Mouse (Mus musculus): ENCODE data around the gene Ndufs8. TPM values are rescaled to one million over a fixed set of nuclear protein-coding genes. Genes with fewer than 3 reads are reported as not detected.

The Ndufs8 gene
- total RNA-seq, 2 experiments from 2014 or later, result 344 to 380 TPM

- peak; percentile 85 to 86 for DNase-seq (ENCODE audit: low spot score in 2 of 2)
Measured at GRCm38 (mm10) chr19:3906795-3907786, 5.5 kb downstream of the Ndufs8 start, which contains the start of gene Tcirg1. TSS of gene Tcirg1 (minus strand) at chr19:3907133.

GRCm38 (mm10) chr19:3906326-3906725 lies 6.2 kb downstream of the Ndufs8 start:
- DNase-seq (ENCODE audit: low spot score in 2 of 2), result no peak

GRCm38 (mm10) chr19:3905261-3905969 lies 7.2 kb downstream of the Ndufs8 start:
- no peak for DNase-seq (ENCODE audit: low spot score in 2 of 2)

- DNase-seq (ENCODE audit: low spot score in 2 of 2), result no peak
Measured at GRCm38 (mm10) chr19:3904363-3904675, 8.3 kb downstream of the Ndufs8 start.

GRCm38 (mm10) chr19:3903648-3904362 lies 8.8 kb downstream of the Ndufs8 start:
- no peak for DNase-seq (ENCODE audit: low spot score in 2 of 2)

GRCm38 (mm10) chr19:3902966-3903365 lies 9.6 kb downstream of the Ndufs8 start:
- DNase-seq (ENCODE audit: low spot score in 2 of 2), result no peak

- DNase-seq (ENCODE audit: low spot score in 2 of 2), result no peak
Measured at GRCm38 (mm10) chr19:3899618-3900017, 13.0 kb downstream of the Ndufs8 start.

GRCm38 (mm10) chr19:3898952-3899351 lies 13.6 kb downstream of the Ndufs8 start:
- DNase-seq (ENCODE audit: low spot score in 2 of 2), result no peak

- no peak for DNase-seq (ENCODE audit: low spot score in 2 of 2)
Measured at GRCm38 (mm10) chr19:3897557-3897956, 15.0 kb downstream of the Ndufs8 start.

- no peak for DNase-seq (ENCODE audit: low spot score in 2 of 2)
Measured at GRCm38 (mm10) chr19:3896208-3896607, 16.4 kb downstream of the Ndufs8 start.

GRCm38 (mm10) chr19:3895171-3895631 lies 17.4 kb downstream of the Ndufs8 start:
- no peak for DNase-seq (ENCODE audit: low spot score in 2 of 2)

GRCm38 (mm10) chr19:3894294-3894693 lies 18.3 kb downstream of the Ndufs8 start:
- DNase-seq (ENCODE audit: low spot score in 2 of 2), result no peak

- DNase-seq (ENCODE audit: low spot score in 2 of 2), result no peak
Measured at GRCm38 (mm10) chr19:3893545-3894116, 18.9 kb downstream of the Ndufs8 start.

GRCm38 (mm10) chr19:3890181-3890580 lies 22.4 kb downstream of the Ndufs8 start:
- DNase-seq (ENCODE audit: low spot score in 2 of 2), result no peak

GRCm38 (mm10) chr19:3889096-3889495 lies 23.5 kb downstream of the Ndufs8 start:
- no peak for DNase-seq (ENCODE audit: low spot score in 2 of 2)

GRCm38 (mm10) chr19:3884325-3884990 lies 28.1 kb downstream of the Ndufs8 start:
- DNase-seq (ENCODE audit: low spot score in 2 of 2), result no peak

GRCm38 (mm10) chr19:3882214-3882613 lies 30.4 kb downstream of the Ndufs8 start:
- no peak for DNase-seq (ENCODE audit: low spot score in 2 of 2)

GRCm38 (mm10) chr19:3880054-3880848 lies 32.3 kb downstream of the Ndufs8 start:
- DNase-seq (ENCODE audit: low spot score in 2 of 2), result no peak

- DNase-seq (ENCODE audit: low spot score in 2 of 2), result no peak
Measured at GRCm38 (mm10) chr19:3875045-3875444, 37.5 kb downstream of the Ndufs8 start.

GRCm38 (mm10) chr19:3872373-3872772 lies 40.2 kb downstream of the Ndufs8 start:
- DNase-seq (ENCODE audit: low spot score in 2 of 2), result no peak

Data from adrenal gland, adult 18-20 months (tissue).